Mouse (Mus musculus): ENCODE data around the gene Rpl36a-ps1. TPM values are rescaled to one million over a fixed set of nuclear protein-coding genes. Genes with fewer than 3 reads are reported as not detected.

Rpl36a-ps1 gene
- polyA plus RNA-seq, 1 experiment from 2014 or later, result 7.4 TPM

Other genes starting within 250 kb of the Rpl36a-ps1 start
- gene Mzt1, start 51.8 kb upstream of the Rpl36a-ps1 start, polyA plus RNA-seq (2015; fragmentation: Nextera tagmentation; extraction: Ambion mirVana), result 75.0 and 76.0 TPM in 2 replicates
- gene Bora, start 51.9 kb upstream of the Rpl36a-ps1 start, polyA plus RNA-seq (2015; fragmentation: Nextera tagmentation; extraction: Ambion mirVana), result 57.2 and 63.8 TPM in 2 replicates
- gene Pibf1, start 105.1 kb upstream of the Rpl36a-ps1 start, polyA plus RNA-seq (2015; fragmentation: Nextera tagmentation; extraction: Ambion mirVana), result 14.7 and 16.9 TPM in 2 replicates
- 25.5 and 27.8 TPM in 2 replicates for gene Dis3, start 105.5 kb upstream of the Rpl36a-ps1 start, polyA plus RNA-seq (2015; fragmentation: Nextera tagmentation; extraction: Ambion mirVana)